Mouse (Mus musculus): Measurements from ENCODE around the gene Pum2. TPM values are rescaled to one million over a fixed set of nuclear protein-coding genes. Genes with fewer than 3 reads are reported as not detected.

Pum2 gene
- polyA plus RNA-seq, 1 experiment, result 79.5 TPM

DNA sequence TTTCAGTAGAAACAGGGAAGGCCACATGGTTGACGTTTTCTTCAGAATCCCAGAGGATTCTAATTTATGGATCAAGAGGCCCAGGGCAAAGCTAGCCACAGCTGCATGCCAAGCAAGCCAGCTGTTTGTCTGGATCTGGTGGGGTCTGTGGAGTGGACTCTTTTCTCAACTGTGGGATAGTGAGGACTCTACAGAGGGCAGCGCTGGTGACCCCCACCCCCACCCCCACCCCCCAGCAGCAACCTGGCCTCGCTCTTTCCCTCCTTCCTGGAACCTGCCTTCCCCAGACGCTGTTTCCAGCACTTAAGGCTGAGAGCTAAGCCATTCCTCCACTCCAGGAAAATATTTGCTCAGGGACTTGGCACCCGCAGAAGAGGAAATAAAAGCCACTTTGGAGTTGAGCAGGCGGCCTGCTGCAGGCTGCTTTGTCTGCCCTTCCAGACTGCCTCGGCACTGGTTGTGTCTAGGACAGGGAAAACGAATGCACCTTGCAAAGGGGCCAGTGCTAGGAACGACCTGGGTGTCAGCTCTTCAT lies 124.6 kb downstream of the Pum2 start:
- H3K4me1 ChIP-seq (ENCODE audit: control insufficient read depth, insufficient read depth, low read length), result no peaks in the 10 kb centered on the region
- no peak overlapping the region for H3K27ac ChIP-seq (ENCODE audit: insufficient read depth, low read length)
- no peak overlapping the region for H3K4me3 ChIP-seq (ENCODE audit: insufficient read depth, low read length)
- TF ChIP-seq CTCF (IDR thresholded peaks at IDR 0.05; ENCODE audit: extremely low read depth, insufficient read depth, low read length), result no peak
- no peak for TF ChIP-seq POLR2A (IDR thresholded peaks at IDR 0.05; ENCODE audit: extremely low read depth, insufficient read depth, low read length)

Other genes with a start within 250 kb of the Pum2 start
- gene Rhob, start 174.1 kb upstream of the Pum2 start, polyA plus RNA-seq (2012; rRNA removed), result 353 and 368 TPM in 2 replicates
- not detected in 2 replicates for gene Slc7a15, start 75.1 kb upstream of the Pum2 start, polyA plus RNA-seq (2012; rRNA removed)
- gene Sdc1, start 97.2 kb downstream of the Pum2 start, polyA plus RNA-seq (2012; rRNA removed), result 1.7 and 2.0 TPM in 2 replicates
- gene Laptm4a, start 247.5 kb downstream of the Pum2 start, polyA plus RNA-seq (2012; rRNA removed), result 240 and 242 TPM in 2 replicates